Mouse (Mus musculus): ENCODE measurements around the gene Timm17a. TPM values are rescaled to one million over a fixed set of nuclear protein-coding genes. Genes with fewer than 3 reads are reported as not detected.

Gene Timm17a
- polyA plus RNA-seq, 1 experiment = 51.9 TPM

GRCm38 (mm10) chr1:135330578-135330977 is 17.0 kb upstream of the Timm17a start:
- H3K4me1 ChIP-seq (ENCODE audit: control insufficient read depth, insufficient read depth, low read length) = no peaks in the 10 kb centered on the region
- no peak overlapping the region for H3K4me3 ChIP-seq (replicated peaks; ENCODE audit: extremely low read depth, low read depth, low read length)
- DNase-seq = no peak
- WGBS = 66% methylated on average over 6 of the region's 6 CpGs
- TF ChIP-seq POLR2A (IDR thresholded peaks at IDR 0.05; ENCODE audit: borderline replicate concordance, extremely low read depth, low read depth, low read length) (no peak), CTCF (IDR thresholded peaks at IDR 0.05; ENCODE audit: insufficient read depth, low read length) (no peak)

- 62% methylated on average over 5 of the region's 5 CpGs for WGBS
- no peak for TF ChIP-seq POLR2A (IDR thresholded peaks at IDR 0.05; ENCODE audit: borderline replicate concordance, extremely low read depth, low read depth, low read length)
- DNase-seq = no peak
- no peak overlapping the region for H3K4me3 ChIP-seq (replicated peaks; ENCODE audit: extremely low read depth, low read depth, low read length)
- peaks cover 2% of the 10 kb centered on the region; the same call in 1 of the 2 replicates for H3K4me1 ChIP-seq (ENCODE audit: control insufficient read depth, insufficient read depth, low read length)
Observed at GRCm38 (mm10) chr1:135328368-135328767, 14.8 kb upstream of the Timm17a start.

- DNase-seq = no peak
- 73% methylated on average over 2 of the region's 2 CpGs for WGBS
- Histone ChIP-seq H3K4me1 (ENCODE audit: control insufficient read depth, insufficient read depth, low read length) (peaks cover 2% of the 10 kb centered on the region; the same call in 1 of the 2 replicates), H3K4me3 (replicated peaks; ENCODE audit: extremely low read depth, low read depth, low read length) (no peak overlapping the region)
- no peak for TF ChIP-seq CTCF (IDR thresholded peaks at IDR 0.05; ENCODE audit: insufficient read depth, low read length)
- TF ChIP-seq POLR2A (IDR thresholded peaks at IDR 0.05; ENCODE audit: borderline replicate concordance, extremely low read depth, low read depth, low read length) = no peak
Observed at GRCm38 (mm10) chr1:135325934-135326333, 12.4 kb upstream of the Timm17a start.

- 20% methylated on average over 8 of the region's 8 CpGs for WGBS
- Histone ChIP-seq H3K4me3 (replicated peaks; ENCODE audit: extremely low read depth, low read depth, low read length) (peak within 1 kb of the TSS; percentile 49), H3K4me1 (ENCODE audit: control insufficient read depth, insufficient read depth, low read length) (peaks cover 2% of the 10 kb centered on the region; the same call in 1 of the 2 replicates)
- peak; percentile 16 for DNase-seq
- no peak; the same call in 1 of the 2 replicates for TF ChIP-seq POLR2A (IDR thresholded peaks at IDR 0.05; ENCODE audit: borderline replicate concordance, extremely low read depth, low read depth, low read length)
- TF ChIP-seq CTCF (IDR thresholded peaks at IDR 0.05; ENCODE audit: insufficient read depth, low read length) = no peak
Observed at GRCm38 (mm10) chr1:135324571-135324970, 11.0 kb upstream of the Timm17a start, which contains the start of gene Lmod1. TSS of gene Lmod1 (plus strand) at chr1:135324807.

- DNase-seq = no peak
- no peak for TF ChIP-seq CTCF (IDR thresholded peaks at IDR 0.05; ENCODE audit: insufficient read depth, low read length)
- TF ChIP-seq POLR2A (IDR thresholded peaks at IDR 0.05; ENCODE audit: borderline replicate concordance, extremely low read depth, low read depth, low read length) = no peak
- peaks cover 2% of the 10 kb centered on the region; the same call in 1 of the 2 replicates for H3K4me1 ChIP-seq (ENCODE audit: control insufficient read depth, insufficient read depth, low read length)
- no peak overlapping the region for H3K4me3 ChIP-seq (replicated peaks; ENCODE audit: extremely low read depth, low read depth, low read length)
- WGBS = 72% methylated on average over 7 of the region's 7 CpGs
Observed at GRCm38 (mm10) chr1:135323367-135323901, 9.9 kb upstream of the Timm17a start.

- WGBS = 65% methylated on average over 4 of the region's 4 CpGs
- no peak for DNase-seq
- no peak overlapping the region for H3K4me3 ChIP-seq (replicated peaks; ENCODE audit: extremely low read depth, low read depth, low read length)
- TF ChIP-seq CTCF (IDR thresholded peaks at IDR 0.05; ENCODE audit: insufficient read depth, low read length) (no peak), POLR2A (IDR thresholded peaks at IDR 0.05; ENCODE audit: borderline replicate concordance, extremely low read depth, low read depth, low read length) (no peak)
- H3K4me1 ChIP-seq (ENCODE audit: control insufficient read depth, insufficient read depth, low read length) = peaks cover 3% of the 10 kb centered on the region; the same call in 1 of the 2 replicates
Observed at GRCm38 (mm10) chr1:135312201-135312600, 1.4 kb downstream of the Timm17a start.

- H3K4me1 ChIP-seq (ENCODE audit: control insufficient read depth, insufficient read depth, low read length) = peaks cover 3% of the 10 kb centered on the region; the same call in 1 of the 2 replicates
- WGBS = 66% methylated on average over 6 of the region's 6 CpGs
- DNase-seq = no peak
- H3K4me3 ChIP-seq (replicated peaks; ENCODE audit: extremely low read depth, low read depth, low read length) = no peak overlapping the region
- TF ChIP-seq CTCF (IDR thresholded peaks at IDR 0.05; ENCODE audit: insufficient read depth, low read length) (no peak), POLR2A (IDR thresholded peaks at IDR 0.05; ENCODE audit: borderline replicate concordance, extremely low read depth, low read depth, low read length) (no peak)
Observed at GRCm38 (mm10) chr1:135311356-135311755, 2.2 kb downstream of the Timm17a start.

GRCm38 (mm10) chr1:135290908-135291307 is 22.7 kb downstream of the Timm17a start:
- TF ChIP-seq CTCF (IDR thresholded peaks at IDR 0.05; ENCODE audit: insufficient read depth, low read length) (no peak), POLR2A (IDR thresholded peaks at IDR 0.05; ENCODE audit: borderline replicate concordance, extremely low read depth, low read depth, low read length) (no peak)
- WGBS = 78% methylated on average over 5 of the region's 5 CpGs
- Histone ChIP-seq H3K4me3 (replicated peaks; ENCODE audit: extremely low read depth, low read depth, low read length) (no peak overlapping the region), H3K4me1 (ENCODE audit: control insufficient read depth, insufficient read depth, low read length) (no peaks in the 10 kb centered on the region)
- no peak for DNase-seq

- Histone ChIP-seq H3K4me1 (ENCODE audit: control insufficient read depth, insufficient read depth, low read length) (peaks cover 9% of the 10 kb centered on the region), H3K4me3 (replicated peaks; ENCODE audit: extremely low read depth, low read depth, low read length) (no peak overlapping the region)
- no peak for DNase-seq
- TF ChIP-seq POLR2A (IDR thresholded peaks at IDR 0.05; ENCODE audit: borderline replicate concordance, extremely low read depth, low read depth, low read length) (no peak), CTCF (IDR thresholded peaks at IDR 0.05; ENCODE audit: insufficient read depth, low read length) (no peak)
- WGBS = 42% methylated on average over 2 of the region's 2 CpGs
Observed at GRCm38 (mm10) chr1:135286311-135286710, 27.3 kb downstream of the Timm17a start.

- Histone ChIP-seq H3K4me1 (ENCODE audit: control insufficient read depth, insufficient read depth, low read length) (peaks cover 12% of the 10 kb centered on the region), H3K4me3 (replicated peaks; ENCODE audit: extremely low read depth, low read depth, low read length) (peak within 1 kb of the TSS; percentile 89)
- under 1% methylated on average over 39 of the region's 39 CpGs for WGBS
- peak; percentile 80 for DNase-seq
- TF ChIP-seq POLR2A (IDR thresholded peaks at IDR 0.05; ENCODE audit: borderline replicate concordance, extremely low read depth, low read depth, low read length) (peak; percentile 80; the same call in 1 of the 2 replicates), CTCF (IDR thresholded peaks at IDR 0.05; ENCODE audit: insufficient read depth, low read length) (no peak)
Observed at GRCm38 (mm10) chr1:135283826-135284291, 29.7 kb downstream of the Timm17a start, which contains the start of gene Rnpep. TSS of gene Rnpep (minus strand) at chr1:135284084.

Data from lung, adult 2 months (tissue).